Mouse (Mus musculus): ENCODE measurements around the gene Rsu1.

Rsu1 gene

GRCm38 (mm10) chr2:13161717-13162116 lies 109.5 kb downstream of the Rsu1 start:
- DNase-seq, result no peak

- DNase-seq, result no peak
These were observed 126.0 kb downstream of the Rsu1 start for GRCm38 (mm10) chr2:13145245-13145644.

- no peak for DNase-seq
These were observed 136.3 kb downstream of the Rsu1 start for GRCm38 (mm10) chr2:13134890-13135289.

- DNase-seq, result no peak
These were observed 138.4 kb downstream of the Rsu1 start for GRCm38 (mm10) chr2:13132841-13133240.

GRCm38 (mm10) chr2:13132406-13132805 lies 138.8 kb downstream of the Rsu1 start:
- no peak for DNase-seq

- DNase-seq, result no peak
These were observed 141.4 kb downstream of the Rsu1 start for GRCm38 (mm10) chr2:13129859-13130258.

- no peak for DNase-seq
These were observed 141.9 kb downstream of the Rsu1 start for GRCm38 (mm10) chr2:13129337-13129736.

GRCm38 (mm10) chr2:13120461-13120860 lies 150.8 kb downstream of the Rsu1 start:
- DNase-seq, result no peak

GRCm38 (mm10) chr2:13117896-13118295 lies 153.3 kb downstream of the Rsu1 start:
- no peak for DNase-seq

- no peak for DNase-seq
These were observed 164.7 kb downstream of the Rsu1 start for GRCm38 (mm10) chr2:13106531-13106930.

- DNase-seq, result no peak
These were observed 166.8 kb downstream of the Rsu1 start for GRCm38 (mm10) chr2:13104388-13104787.

GRCm38 (mm10) chr2:13103797-13104200 lies 167.4 kb downstream of the Rsu1 start:
- no peak for DNase-seq

GRCm38 (mm10) chr2:13094045-13094444 lies 177.2 kb downstream of the Rsu1 start:
- DNase-seq, result no peak

GRCm38 (mm10) chr2:13093570-13093969 lies 177.6 kb downstream of the Rsu1 start:
- no peak for DNase-seq

GRCm38 (mm10) chr2:13091399-13092015 lies 179.7 kb downstream of the Rsu1 start:
- DNase-seq, result no peak

GRCm38 (mm10) chr2:13090841-13091240 lies 180.4 kb downstream of the Rsu1 start:
- DNase-seq, result no peak

- no peak for DNase-seq
These were observed 181.4 kb downstream of the Rsu1 start for GRCm38 (mm10) chr2:13089861-13090260.

- DNase-seq, result no peak
These were observed 182.9 kb downstream of the Rsu1 start for GRCm38 (mm10) chr2:13088266-13088665.

GRCm38 (mm10) chr2:13087811-13088210 lies 183.4 kb downstream of the Rsu1 start:
- no peak for DNase-seq

GRCm38 (mm10) chr2:13084223-13084622 lies 187.0 kb downstream of the Rsu1 start:
- no peak for DNase-seq

GRCm38 (mm10) chr2:13080476-13080875 lies 190.7 kb downstream of the Rsu1 start:
- DNase-seq, result no peak

GRCm38 (mm10) chr2:13072243-13072642 lies 199.0 kb downstream of the Rsu1 start:
- DNase-seq, result no peak

- DNase-seq, result no peak
These were observed 210.6 kb downstream of the Rsu1 start for GRCm38 (mm10) chr2:13060426-13061170.

GRCm38 (mm10) chr2:13048649-13049048 lies 222.6 kb downstream of the Rsu1 start:
- DNase-seq, result no peak

- no peak for DNase-seq
These were observed 226.7 kb downstream of the Rsu1 start for GRCm38 (mm10) chr2:13044555-13044954.

All from kidney, postnatal 25 days (tissue).